Mouse (Mus musculus) lung, adult 2 months (tissue): ENCODE measurements at regions not wholly inside any gene's neighbourhood (a gene's known extent, or its start where the extent isn't known, plus 50 kb on each side); places are given as distances from the start of the nearest gene placed in this dataset.

Experiments
- CTCF ChIP-seq: fragments of 200-500 bp; IDR thresholded peaks from 2 replicates; pipeline ENCODE4 v1.5.1; 2011; ENCODE audit warnings: mild to moderate bottlenecking, low read length, control low read depth; ENCODE audit not compliant: insufficient read depth
- POLR2A ChIP-seq: fragments of 200-500 bp; IDR thresholded peaks from 2 replicates; pipeline ENCODE4 v1.6.1; 2011; ENCODE audit warnings: low read depth, mild to moderate bottlenecking, control low read depth, low read length, borderline replicate concordance; ENCODE audit errors: extremely low read depth

GRCm38 (mm10) chr13:5154911-5155310 is 545.9 kb upstream of the Akr1e1 start:
- TF ChIP-seq CTCF (no peak), POLR2A (no peak)
